Mouse (Mus musculus) hindbrain, embryonic 16.5 days (tissue): Measurements from ENCODE around the gene Slc1a6. TPM values are rescaled to one million over a fixed set of nuclear protein-coding genes. Genes with fewer than 3 reads are reported as not detected.

Experiments
- ATAC-seq: fragments of 200-750 bp; cut with Nextera tagmentation; 2 replicates; pipeline ENCODE4 v1.8.0; 2017; ENCODE audit warnings: moderate TSS enrichment, moderate library complexity
- H3K27ac ChIP-seq: fragments of 300-500 bp; sonication (generic); 2 replicates; pipeline ENCODE4 v1.5.1; 2014; ENCODE audit warnings: low read depth, mild to moderate bottlenecking, control low read depth, low read length, moderate library complexity
- H3K27me3 ChIP-seq: fragments of 300-500 bp; sonication (generic); replicated peaks from 2 replicates; pipeline ENCODE4 v1.6.1; 2014; ENCODE audit warnings: low read length; ENCODE audit not compliant: control insufficient read depth, insufficient read depth
- H3K36me3 ChIP-seq: fragments of 300-500 bp; sonication (generic); 2 replicates; pipeline ENCODE4 v1.6.1; 2014; ENCODE audit warnings: mild to moderate bottlenecking, low read length, moderate library complexity, mixed read lengths; ENCODE audit not compliant: control insufficient read depth, insufficient read depth
- H3K4me1 ChIP-seq: fragments of 300-500 bp; sonication (generic); 2 replicates; pipeline ENCODE4 v1.6.1; 2014; ENCODE audit warnings: low read depth, low read length; ENCODE audit not compliant: control insufficient read depth, insufficient read depth
- H3K4me2 ChIP-seq: fragments of 300-500 bp; sonication (generic); 2 replicates; pipeline ENCODE4 v1.6.1; 2014; ENCODE audit warnings: mild to moderate bottlenecking, low read length, control low read depth, moderate library complexity
- H3K4me3 ChIP-seq: fragments of 300-500 bp; sonication (generic); 2 replicates; pipeline ENCODE4 v1.5.1; 2014; ENCODE audit warnings: mild to moderate bottlenecking, low read length, control low read depth, moderate library complexity
- H3K9ac ChIP-seq: fragments of 300-500 bp; sonication (generic); 2 replicates; pipeline ENCODE4 v1.6.1; 2014; ENCODE audit warnings: low read depth, mild to moderate bottlenecking, control low read depth, low read length, moderate library complexity
- H3K9me3 ChIP-seq: fragments of 300-500 bp; sonication (generic); 2 replicates; pipeline ENCODE4 v1.6.1; 2014; ENCODE audit warnings: mild to moderate bottlenecking, low read length, moderate library complexity; ENCODE audit not compliant: control insufficient read depth
- WGBS: fragments of 180-500 bp; shearing (Covaris S2); extraction: QIAGEN DNeasy Blood & Tissue Kit; methylation state at CpG from one replicate; pipeline ENCODE4 v1.1.7; 2014; 5-methylcytosine and 5-hydroxymethylcytosine counted together
- polyA plus RNA-seq: library from polyadenylated mRNA; unstranded; fragments of >200 nt; fragmentation: Nextera tagmentation; extraction: Ambion mirVana; gene quantifications from 2 replicates; pipeline ENCODE4 v1.2.1, GENCODE M21; 2015

Gene Slc1a6
- polyA plus RNA-seq, result 32.6 and 37.3 TPM in 2 replicates

GRCm38 (mm10) chr10:78779981-78780651 lies at the start of gene Slc1a6:
Slc1a6 (plus strand) TSS chr10:78780496.
- Histone ChIP-seq H3K9me3 (no peaks in the 10 kb centered on the region), H3K27me3 (no peaks in the 10 kb centered on the region), H3K4me1 (no peaks in the 10 kb centered on the region; the same call in none of the 2 replicates), H3K4me3 (peak within 1 kb of the TSS; percentile 65), H3K9ac (peak within 1 kb of the TSS; percentile 84), H3K36me3 (no peaks in the 10 kb centered on the region), H3K4me2 (peak within 1 kb of the TSS; percentile 96), H3K27ac (peak within 1 kb of the TSS; percentile 70; the same call in 1 of the 2 replicates)
- WGBS, result under 1% methylated on average over 43 of the region's 54 CpGs
- ATAC-seq, result peak; percentile 77

- Histone ChIP-seq H3K9me3 (no peaks in the 10 kb centered on the region), H3K4me2 (no peak overlapping the region), H3K27me3 (no peaks in the 10 kb centered on the region), H3K27ac (no peak overlapping the region), H3K4me3 (no peak overlapping the region), H3K36me3 (no peaks in the 10 kb centered on the region), H3K4me1 (no peaks in the 10 kb centered on the region), H3K9ac (no peak overlapping the region)
- WGBS, result 80% methylated on average over 4 of the region's 4 CpGs
- no peak for ATAC-seq
Measured at GRCm38 (mm10) chr10:78739821-78740220, 40.5 kb upstream of the Slc1a6 start.

GRCm38 (mm10) chr10:78743721-78744120 lies 36.6 kb upstream of the Slc1a6 start:
- Histone ChIP-seq H3K4me2 (no peak overlapping the region), H3K27ac (no peak overlapping the region), H3K36me3 (no peaks in the 10 kb centered on the region), H3K27me3 (no peaks in the 10 kb centered on the region), H3K9me3 (no peaks in the 10 kb centered on the region), H3K9ac (no peak overlapping the region), H3K4me3 (no peak overlapping the region), H3K4me1 (no peaks in the 10 kb centered on the region)
- no peak for ATAC-seq

GRCm38 (mm10) chr10:78745453-78746232 lies 34.7 kb upstream of the Slc1a6 start:
- Histone ChIP-seq H3K4me2 (no peak overlapping the region), H3K9me3 (no peaks in the 10 kb centered on the region), H3K27ac (no peak overlapping the region), H3K4me1 (no peaks in the 10 kb centered on the region), H3K27me3 (no peaks in the 10 kb centered on the region), H3K36me3 (no peaks in the 10 kb centered on the region), H3K4me3 (no peak overlapping the region), H3K9ac (no peak overlapping the region)
- no peak for ATAC-seq
- WGBS, result 62% methylated on average over 4 of the region's 4 CpGs

- Histone ChIP-seq H3K27me3 (no peaks in the 10 kb centered on the region), H3K4me1 (peaks cover 4% of the 10 kb centered on the region), H3K27ac (peak overlapping the region; percentile 71), H3K9me3 (no peaks in the 10 kb centered on the region), H3K4me2 (peak overlapping the region; percentile 73), H3K4me3 (peak overlapping the region; percentile 50), H3K36me3 (no peaks in the 10 kb centered on the region), H3K9ac (peak overlapping the region; percentile 64)
- ATAC-seq, result peak; percentile 93
- WGBS, result 1% methylated on average over 27 of the region's 27 CpGs
Measured at GRCm38 (mm10) chr10:78747035-78747721, 33.1 kb upstream of the Slc1a6 start.

- 80% methylated on average over 13 of the region's 13 CpGs for WGBS
- H3K27me3 ChIP-seq, result no peaks in the 10 kb centered on the region
Measured at GRCm38 (mm10) chr10:78748161-78748560, 32.1 kb upstream of the Slc1a6 start.

GRCm38 (mm10) chr10:78748946-78749345 lies 31.4 kb upstream of the Slc1a6 start:
- Histone ChIP-seq H3K4me1 (peaks cover 5% of the 10 kb centered on the region), H3K4me2 (no peak overlapping the region), H3K4me3 (no peak overlapping the region), H3K27me3 (no peaks in the 10 kb centered on the region), H3K9ac (no peak overlapping the region), H3K27ac (no peak overlapping the region), H3K36me3 (no peaks in the 10 kb centered on the region), H3K9me3 (no peaks in the 10 kb centered on the region)
- 91% methylated on average over 6 of the region's 6 CpGs for WGBS
- ATAC-seq, result no peak

More at GRCm38 (mm10) chr10:78748161-78748560, 32.1 kb upstream of the Slc1a6 start:
- Histone ChIP-seq H3K9me3 (no peaks in the 10 kb centered on the region), H3K4me3 (peak overlapping the region; percentile 50), H3K4me1 (peaks cover 5% of the 10 kb centered on the region), H3K4me2 (peak overlapping the region; percentile 73), H3K27ac (0 out of 2 replicates have a peak overlapping the region, but pooled peaks have one; percentile 23), H3K9ac (no peak overlapping the region; the same call in 1 of the 2 replicates), H3K36me3 (no peaks in the 10 kb centered on the region)
- ATAC-seq, result no peak

GRCm38 (mm10) chr10:78752452-78753191 lies 27.7 kb upstream of the Slc1a6 start, which contains the start of gene Ccdc105:
Ccdc105 (minus strand) TSS chr10:78753065.
- Histone ChIP-seq H3K4me2 (peak within 1 kb of the TSS; percentile 93), H3K27ac (peak within 1 kb of the TSS; percentile 95), H3K27me3 (no peaks in the 10 kb centered on the region), H3K4me1 (peaks cover 5% of the 10 kb centered on the region), H3K4me3 (peak within 1 kb of the TSS; percentile 58), H3K36me3 (no peaks in the 10 kb centered on the region), H3K9ac (peak within 1 kb of the TSS; percentile 88), H3K9me3 (no peaks in the 10 kb centered on the region)
- ATAC-seq, result peak; percentile 95
- under 1% methylated on average over 58 of the region's 61 CpGs for WGBS
